Mouse (Mus musculus) kidney, postnatal 0 days (tissue): ENCODE measurements around the gene Prickle2. TPM values are rescaled to one million over a fixed set of nuclear protein-coding genes. Genes with fewer than 3 reads are reported as not detected.

Experiments used
- ATAC-seq: fragments of 200-750 bp; cut with Nextera tagmentation; replicated peaks from 2 replicates; pipeline ENCODE4 v1.8.0; 2017; ENCODE audit warnings: low read depth, moderate number of reproducible peaks, moderate TSS enrichment, moderate library complexity; ENCODE audit not compliant: low FRiP score
- DNase-seq: peaks from one replicate; pipeline ENCODE4 v3.0.0-alpha.2; 2016; ENCODE audit warnings: low spot score
- H3K27ac ChIP-seq: fragments of 300-500 bp; sonication (generic); 2 replicates; pipeline ENCODE4 v1.5.1; 2014; ENCODE audit warnings: mild to moderate bottlenecking
- H3K27me3 ChIP-seq: fragments of 300-500 bp; sonication (generic); 2 replicates; pipeline ENCODE4 v1.6.1; 2014; ENCODE audit warnings: low read length, mixed read lengths; ENCODE audit not compliant: insufficient read depth
- H3K36me3 ChIP-seq: fragments of 300-500 bp; sonication (generic); 2 replicates; pipeline ENCODE4 v1.6.1; 2014; ENCODE audit warnings: low read length, mixed read lengths; ENCODE audit not compliant: insufficient read depth
- H3K4me1 ChIP-seq: fragments of 300-500 bp; sonication (generic); replicated peaks from 2 replicates; pipeline ENCODE4 v1.6.1; 2014; ENCODE audit warnings: antibody characterized with exemption, low read length, mixed read lengths; ENCODE audit not compliant: insufficient read depth
- H3K4me2 ChIP-seq: fragments of 300-500 bp; sonication (generic); 2 replicates; pipeline ENCODE4 v1.6.1; 2014; ENCODE audit warnings: mild to moderate bottlenecking, low read length, moderate library complexity, mixed read lengths
- H3K4me3 ChIP-seq: fragments of 300-500 bp; sonication (generic); replicated peaks from 2 replicates; pipeline ENCODE4 v1.5.1; 2014; ENCODE audit warnings: low read depth, low read length
- H3K9ac ChIP-seq: fragments of 300-500 bp; sonication (generic); 2 replicates; pipeline ENCODE4 v1.6.1; 2014; ENCODE audit warnings: low read depth, low read length
- H3K9me3 ChIP-seq: fragments of 300-500 bp; sonication (generic); replicated peaks from 2 replicates; pipeline ENCODE4 v1.6.1; 2016; ENCODE audit warnings: low read length, inconsistent platforms, mixed read lengths
- CTCF ChIP-seq: IDR thresholded peaks from 2 replicates; pipeline ENCODE4 v1.5.1; 2016; ENCODE audit warnings: antibody characterized with exemption, low read depth, mild to moderate bottlenecking, moderate library complexity
- WGBS: fragments of 180-500 bp; shearing (Covaris S2); extraction: QIAGEN DNeasy Blood & Tissue Kit; methylation state at CpG from one replicate; pipeline ENCODE4 v1.1.7; 2014; 5-methylcytosine and 5-hydroxymethylcytosine counted together
- polyA plus RNA-seq: library from polyadenylated mRNA; unstranded; fragments of >200 nt; fragmentation: Nextera tagmentation; extraction: Ambion mirVana; gene quantifications from 2 replicates; pipeline ENCODE4 v1.2.1, GENCODE M21; 2015

Gene Prickle2
- polyA plus RNA-seq, 1 experiment from 2014 or later, result 3.3 TPM

DNA sequence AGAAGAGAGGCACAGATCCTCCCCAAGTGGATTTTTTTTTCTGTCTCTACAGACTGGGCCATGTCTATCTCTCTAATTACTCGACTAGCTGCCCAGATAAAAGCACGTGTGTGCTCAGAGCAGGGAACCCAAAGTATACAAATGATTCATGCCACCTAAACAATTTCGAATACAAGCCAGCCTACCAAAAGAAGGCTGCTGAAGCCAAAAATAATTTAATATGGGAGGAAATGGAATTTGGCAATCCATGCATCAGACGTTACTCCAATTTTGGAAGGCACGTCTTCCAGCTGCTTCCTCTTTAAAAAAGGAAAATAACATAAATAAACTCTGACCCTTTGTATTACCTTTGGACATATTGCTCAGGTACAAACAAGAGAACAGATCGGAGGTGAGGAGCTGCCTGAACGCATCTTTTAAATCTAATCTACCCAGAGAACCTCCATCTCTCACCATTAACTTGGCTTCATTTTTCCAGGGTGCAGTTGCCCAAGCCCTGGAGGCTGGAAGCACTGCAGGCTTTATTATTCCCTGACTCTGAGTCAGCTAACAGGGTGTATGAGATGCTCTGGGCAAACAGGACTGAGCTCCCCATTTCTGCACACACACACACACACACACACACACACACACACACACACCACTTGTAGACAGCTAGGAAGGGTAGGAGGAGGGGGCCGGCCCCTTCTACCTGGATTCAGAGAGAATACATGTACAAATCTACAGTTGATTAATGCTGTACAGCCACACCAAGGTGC is 172.5 kb downstream of the Prickle2 start:
- no peak overlapping the region for H3K9ac ChIP-seq
- H3K27me3 ChIP-seq, result no peaks in the 10 kb centered on the region
- no peaks in the 10 kb centered on the region for H3K36me3 ChIP-seq
- peak overlapping the region; percentile 44 for H3K4me3 ChIP-seq
- H3K4me2 ChIP-seq, result peak overlapping the region; percentile 62
- 43% methylated on average over 8 of the region's 8 CpGs for WGBS
- H3K4me1 ChIP-seq, result peaks cover 4% of the 10 kb centered on the region; the same call in 1 of the 2 replicates
- no peak for ATAC-seq
- no peak for TF ChIP-seq CTCF
- H3K27ac ChIP-seq, result peak overlapping the region; percentile 9; the same call in 1 of the 2 replicates
- no peaks in the 10 kb centered on the region for H3K9me3 ChIP-seq
- no peak for DNase-seq

GRCm38 (mm10) chr6:92532896-92533295 is 173.1 kb downstream of the Prickle2 start:
- WGBS, result 15% methylated on average over 3 of the region's 3 CpGs
- H3K27me3 ChIP-seq, result no peaks in the 10 kb centered on the region
- no peak for TF ChIP-seq CTCF
- H3K36me3 ChIP-seq, result no peaks in the 10 kb centered on the region
- H3K4me3 ChIP-seq, result peak overlapping the region; percentile 44; the same call in 1 of the 2 replicates
- peak overlapping the region; percentile 62 for H3K4me2 ChIP-seq
- H3K9me3 ChIP-seq, result no peaks in the 10 kb centered on the region
- DNase-seq (peak; percentile 52), ATAC-seq (no peak)
- peaks cover 4% of the 10 kb centered on the region; the same call in 1 of the 2 replicates for H3K4me1 ChIP-seq
- peak overlapping the region; percentile 9; the same call in 1 of the 2 replicates for H3K27ac ChIP-seq
- no peak overlapping the region for H3K9ac ChIP-seq

- ATAC-seq (no peak), DNase-seq (peak; percentile 31)
- no peak for TF ChIP-seq CTCF
- Histone ChIP-seq H3K4me2 (peak overlapping the region; percentile 62; the same call in 1 of the 2 replicates), H3K4me3 (no peak overlapping the region), H3K9ac (no peak overlapping the region), H3K36me3 (no peaks in the 10 kb centered on the region), H3K27me3 (no peaks in the 10 kb centered on the region), H3K4me1 (peaks cover 4% of the 10 kb centered on the region; the same call in 1 of the 2 replicates), H3K9me3 (no peaks in the 10 kb centered on the region), H3K27ac (no peak overlapping the region)
- 45% methylated on average over 6 of the region's 6 CpGs for WGBS
Measured at GRCm38 (mm10) chr6:92532331-92532730, 173.6 kb downstream of the Prickle2 start.

- no peak for TF ChIP-seq CTCF
- H3K4me2 ChIP-seq, result no peak overlapping the region
- H3K9me3 ChIP-seq, result no peaks in the 10 kb centered on the region
- DNase-seq, result peak; percentile 66
- H3K9ac ChIP-seq, result no peak overlapping the region
- H3K36me3 ChIP-seq, result no peaks in the 10 kb centered on the region
- no peak overlapping the region for H3K4me3 ChIP-seq
- H3K4me1 ChIP-seq, result no peaks in the 10 kb centered on the region
- ATAC-seq, result no peak
- 17% methylated on average over 3 of the region's 3 CpGs for WGBS
- H3K27me3 ChIP-seq, result no peaks in the 10 kb centered on the region
- H3K27ac ChIP-seq, result no peak overlapping the region
Measured at GRCm38 (mm10) chr6:92526212-92526611, 179.7 kb downstream of the Prickle2 start.

- no peak for ATAC-seq
- Histone ChIP-seq H3K4me2 (no peak overlapping the region), H3K9me3 (no peaks in the 10 kb centered on the region), H3K27me3 (no peaks in the 10 kb centered on the region), H3K36me3 (no peaks in the 10 kb centered on the region), H3K9ac (no peak overlapping the region), H3K4me3 (no peak overlapping the region), H3K27ac (no peak overlapping the region), H3K4me1 (no peaks in the 10 kb centered on the region)
- WGBS, result 93% methylated on average over 2 of the region's 2 CpGs
- no peak for TF ChIP-seq CTCF
- DNase-seq, result no peak
Measured at GRCm38 (mm10) chr6:92525646-92526045, 180.3 kb downstream of the Prickle2 start.

DNA sequence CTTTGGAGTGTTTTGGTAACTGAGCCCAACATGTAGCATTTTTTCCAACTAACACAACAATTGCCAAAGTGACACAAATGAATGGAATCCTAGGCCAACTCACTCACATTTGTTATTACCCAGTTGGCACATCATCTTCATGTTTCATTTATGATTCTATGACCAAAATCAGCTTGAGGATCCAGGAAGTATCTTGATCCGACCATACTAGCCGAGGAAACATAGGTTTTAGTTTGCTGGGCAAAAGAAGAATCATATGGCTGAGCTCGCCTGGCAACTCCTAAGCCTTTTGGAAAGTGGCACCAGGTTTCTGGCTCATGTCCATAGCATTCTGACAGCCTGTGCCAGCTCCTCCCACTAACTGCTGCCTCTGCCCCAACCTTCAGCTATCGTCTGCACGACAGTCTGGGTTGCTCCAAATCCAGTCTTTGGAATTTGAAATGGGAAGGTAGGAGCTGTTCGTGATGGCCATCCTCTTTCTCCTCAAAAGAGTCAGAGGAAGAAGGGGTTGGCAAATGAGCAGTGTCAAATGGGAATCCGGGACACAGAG is 184.4 kb downstream of the Prickle2 start:
- TF ChIP-seq CTCF, result no peak
- WGBS, result 71% methylated on average over 7 of the region's 7 CpGs
- Histone ChIP-seq H3K4me1 (0 out of 2 replicates have a peak, but pooled peaks cover 7% of the 10 kb centered on the region), H3K36me3 (no peaks in the 10 kb centered on the region), H3K9me3 (no peaks in the 10 kb centered on the region), H3K4me3 (no peak overlapping the region), H3K27ac (no peak overlapping the region), H3K9ac (no peak overlapping the region), H3K4me2 (no peak overlapping the region), H3K27me3 (no peaks in the 10 kb centered on the region)
- ATAC-seq (no peak), DNase-seq (no peak)
